Mouse (Mus musculus) testis, postnatal 10 days (tissue): Measurements from ENCODE around the gene Olfr881.

Experiments
- DNase-seq: peaks from one replicate; pipeline ENCODE4 v3.0.0; 2021; ENCODE audit warnings: low spot score

The Olfr881 gene

GRCm38 (mm10) chr9:37991525-37991924 lies at the start of gene Olfr881:
Gene Olfr881, plus strand, starts transcription at chr9:37991825.
- no peak for DNase-seq

GRCm38 (mm10) chr9:37998581-37999204 lies 7.1 kb downstream of the Olfr881 start:
- DNase-seq = no peak

- no peak for DNase-seq
Measured at GRCm38 (mm10) chr9:38000021-38000420, 8.4 kb downstream of the Olfr881 start.

GRCm38 (mm10) chr9:38025508-38025907 lies 33.9 kb downstream of the Olfr881 start, which contains the start of gene Olfr883:
Gene Olfr883, plus strand, starts transcription at chr9:38025808.
- DNase-seq = no peak
